Mouse (Mus musculus): ENCODE measurements around the gene Gm498. TPM values are rescaled to one million over a fixed set of nuclear protein-coding genes. Genes with fewer than 3 reads are reported as not detected.

Gene Gm498
- polyA plus RNA-seq, 1 experiment from 2014 or later, result not detected

Small RNA genes within 50 kb of the gene (microRNA-seq; reads per million reads assigned to microRNA genes)
- gene Mir6404, result not detected

Other genes with a start within 250 kb of the Gm498 start
- gene Tnfrsf26, start 238.1 kb upstream of the Gm498 start, polyA plus RNA-seq (2014; fragmentation: Nextera tagmentation; extraction: Ambion mirVana), result 0.05 TPM in 1 of 2 replicates, not detected in the other
- gene Tnfrsf22, start 217.2 kb upstream of the Gm498 start, polyA plus RNA-seq (2014; fragmentation: Nextera tagmentation; extraction: Ambion mirVana), result 12.9 and 13.8 TPM in 2 replicates
- gene Tnfrsf23, start 181.0 kb upstream of the Gm498 start, polyA plus RNA-seq (2014; fragmentation: Nextera tagmentation; extraction: Ambion mirVana), result 0.09 and 0.58 TPM in 2 replicates
- 17.2 and 17.9 TPM in 2 replicates for gene Osbpl5, start 109.9 kb upstream of the Gm498 start, polyA plus RNA-seq (2014; fragmentation: Nextera tagmentation; extraction: Ambion mirVana)
- not detected in 2 replicates for gene Mrgprg, start 99.8 kb upstream of the Gm498 start, polyA plus RNA-seq (2014; fragmentation: Nextera tagmentation; extraction: Ambion mirVana)
- gene Mrgpre, start 82.3 kb upstream of the Gm498 start, polyA plus RNA-seq (2014; fragmentation: Nextera tagmentation; extraction: Ambion mirVana), result 2.0 and 2.2 TPM in 2 replicates
- gene Nadsyn1, start 44.0 kb upstream of the Gm498 start, polyA plus RNA-seq (2014; fragmentation: Nextera tagmentation; extraction: Ambion mirVana), result 7.8 and 8.4 TPM in 2 replicates
- 56.0 and 60.6 TPM in 2 replicates for gene Dhcr7, start 43.7 kb upstream of the Gm498 start, polyA plus RNA-seq (2014; fragmentation: Nextera tagmentation; extraction: Ambion mirVana)
- gene Shank2, start 135.1 kb downstream of the Gm498 start, polyA plus RNA-seq (2014; fragmentation: Nextera tagmentation; extraction: Ambion mirVana), result 0.51 and 0.68 TPM in 2 replicates

Data from limb, embryonic 11.5 days (tissue).